Mouse (Mus musculus): ENCODE results near the gene Phf5a.
"Not testable (repeated sequence)": the region's sequence is repeated elsewhere in the genome, so short reads cannot be mapped to it uniquely, and the experiment has no call there.

The Phf5a gene

DNA sequence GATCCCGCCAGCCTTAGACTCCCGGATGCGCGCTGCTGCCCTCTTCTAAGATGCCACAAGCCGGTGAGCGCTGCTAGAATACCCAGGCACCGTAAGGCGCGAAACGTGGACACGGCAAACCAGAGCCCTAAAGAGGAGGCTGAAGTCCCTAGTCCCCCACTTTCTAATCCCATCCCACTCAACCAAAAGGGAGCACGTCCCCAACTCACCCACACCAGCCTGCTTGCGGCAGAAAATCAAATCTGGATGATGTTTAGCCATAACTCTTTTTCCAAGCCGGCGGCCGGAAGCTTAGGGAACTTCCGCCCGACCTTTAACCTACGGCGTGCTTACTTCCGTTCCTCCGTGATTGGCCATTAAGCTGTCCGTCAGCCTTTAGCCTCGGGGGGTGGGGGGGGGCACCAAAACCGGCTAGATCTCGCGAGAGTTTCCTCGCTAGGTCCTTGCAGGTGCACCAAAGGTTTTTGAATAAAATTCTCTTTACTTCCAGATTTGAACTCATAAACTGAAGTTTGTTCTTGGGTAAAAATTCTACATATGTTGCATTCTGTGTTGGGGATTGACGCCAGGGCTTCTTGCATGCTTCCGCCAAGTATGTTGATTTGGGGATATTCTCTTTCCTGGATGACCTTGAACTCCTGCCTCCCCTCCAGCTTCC is at the start of gene Phf5a:
Gene Phf5a (minus strand): TSS at position 308 of the 658 bp plus-strand sequence.
- peak; percentile 91 for DNase-seq

- no peak for DNase-seq
Measured at GRCm38 (mm10) chr15:81921255-81921654, 49.5 kb upstream of the Phf5a start.

DNA sequence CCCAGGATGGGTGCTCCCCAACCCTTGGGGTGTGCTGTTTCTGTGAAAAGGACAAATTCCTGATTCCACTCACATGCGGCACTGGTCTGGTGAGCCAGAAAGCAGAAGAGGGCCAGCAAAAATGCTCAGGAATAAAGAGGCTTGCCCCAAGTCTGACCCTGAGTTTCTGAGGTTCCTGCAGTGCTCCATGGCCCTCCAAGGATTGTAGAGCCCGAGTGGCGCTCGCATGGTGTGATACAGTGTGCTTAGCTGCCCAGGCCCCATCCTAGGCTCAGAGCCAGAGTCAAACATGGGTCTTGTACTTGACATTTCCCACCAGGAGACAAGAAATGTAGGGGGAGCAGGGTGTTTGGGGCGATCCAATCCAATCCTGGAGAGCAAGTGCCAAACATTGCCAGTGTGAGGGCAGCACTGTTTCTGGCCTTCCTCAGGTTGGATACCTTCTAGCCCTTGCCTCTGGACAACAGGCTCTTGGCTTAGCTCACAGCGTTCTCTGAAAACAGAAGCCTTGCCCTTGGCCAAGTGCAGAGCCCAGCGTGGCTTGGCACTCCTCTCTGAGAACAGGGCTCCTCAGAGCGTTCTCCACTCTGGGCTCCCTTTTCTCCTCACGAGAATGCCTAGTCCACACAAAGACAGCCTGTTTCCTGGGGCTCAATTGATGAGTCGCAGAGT is 49.0 kb upstream of the Phf5a start:
- no peak for DNase-seq

DNA sequence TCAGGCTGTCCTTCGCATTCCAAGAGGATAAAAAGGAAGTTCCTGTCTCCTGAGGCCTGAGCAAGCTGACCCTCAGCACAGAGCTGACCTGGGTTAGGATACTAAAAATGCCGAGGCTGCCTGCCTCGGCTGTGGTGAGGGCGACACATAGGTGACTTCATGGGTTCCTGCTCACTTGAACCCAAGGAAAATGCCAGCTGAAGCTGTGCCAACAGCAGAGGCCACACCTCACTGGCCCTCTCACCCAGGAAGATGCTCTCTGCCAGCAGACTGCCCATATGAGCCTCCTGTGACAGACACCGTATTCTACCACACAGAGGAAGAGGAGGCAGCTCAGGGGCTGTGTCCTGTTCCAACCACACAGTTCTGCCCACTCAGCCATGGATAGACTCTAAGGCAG is 47.4 kb upstream of the Phf5a start:
- DNase-seq, result peak; percentile 59

- peak; percentile 73 for DNase-seq
Measured at GRCm38 (mm10) chr15:81917621-81918463, 46.1 kb upstream of the Phf5a start.

DNA sequence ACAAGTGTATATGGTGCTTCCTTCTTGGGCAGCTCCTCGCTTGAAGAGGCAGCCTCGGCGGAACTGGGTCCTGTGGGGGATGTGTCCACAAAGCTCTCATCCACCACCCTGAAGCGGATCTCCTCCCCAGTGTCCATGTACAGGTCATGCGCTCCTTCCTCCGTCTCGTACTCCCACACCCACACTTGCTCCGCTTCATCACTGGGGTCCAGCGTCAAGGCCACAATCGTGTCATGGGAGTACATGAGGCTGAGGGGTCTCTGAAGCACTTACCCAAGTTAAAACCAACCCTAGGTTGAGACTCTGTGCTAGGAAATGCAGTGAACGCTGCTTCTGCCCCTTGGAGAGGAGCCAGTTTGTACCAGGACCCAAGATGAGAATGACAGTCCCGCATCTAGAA is 45.5 kb upstream of the Phf5a start:
- DNase-seq, result peak; percentile 29

- DNase-seq, result no peak
Measured at GRCm38 (mm10) chr15:81915663-81916062, 44.0 kb upstream of the Phf5a start.

- DNase-seq, result no peak
Measured at GRCm38 (mm10) chr15:81914668-81915067, 43.0 kb upstream of the Phf5a start.

DNA sequence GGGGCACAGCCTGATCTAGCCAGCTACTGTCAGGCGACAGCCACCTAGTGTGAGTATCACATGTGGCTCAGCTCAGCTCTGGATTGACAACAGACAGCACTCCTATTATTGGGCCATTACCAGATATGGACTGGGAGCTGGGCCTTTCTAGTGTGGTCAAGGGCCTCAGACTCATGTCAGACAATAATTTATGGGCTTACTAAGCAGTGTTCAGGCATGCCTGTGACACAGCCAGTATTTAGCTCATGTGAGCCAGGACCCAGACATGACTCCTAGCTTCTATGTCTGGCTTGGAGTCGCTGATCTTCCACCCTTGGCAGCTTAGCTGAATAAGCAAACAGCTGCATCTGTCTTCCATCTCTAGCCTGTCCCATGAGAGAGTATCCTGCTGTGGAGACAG is 40.8 kb upstream of the Phf5a start:
- DNase-seq, result no peak

GRCm38 (mm10) chr15:81908767-81909166 is 37.1 kb upstream of the Phf5a start:
- DNase-seq, result not testable (repeated sequence)

DNA sequence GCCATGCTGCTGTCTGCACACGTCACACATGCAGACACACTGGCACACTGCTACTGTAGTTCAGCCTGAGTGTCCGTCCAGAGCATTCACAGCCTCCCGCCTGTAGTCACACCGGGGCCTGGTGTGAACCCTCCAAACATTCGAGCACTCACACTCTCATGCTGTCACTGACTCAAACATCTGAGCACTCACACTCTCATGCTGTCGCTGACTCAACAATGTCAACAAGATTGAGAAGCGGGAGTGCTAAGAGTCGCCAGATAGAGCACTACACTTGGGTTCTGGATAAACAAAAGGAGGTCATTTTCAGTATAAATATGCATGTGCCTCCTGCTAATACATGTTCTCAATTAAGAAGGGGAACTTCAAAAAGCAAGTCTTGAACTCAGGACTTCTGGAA is 36.2 kb upstream of the Phf5a start:
- DNase-seq, result no peak

DNA sequence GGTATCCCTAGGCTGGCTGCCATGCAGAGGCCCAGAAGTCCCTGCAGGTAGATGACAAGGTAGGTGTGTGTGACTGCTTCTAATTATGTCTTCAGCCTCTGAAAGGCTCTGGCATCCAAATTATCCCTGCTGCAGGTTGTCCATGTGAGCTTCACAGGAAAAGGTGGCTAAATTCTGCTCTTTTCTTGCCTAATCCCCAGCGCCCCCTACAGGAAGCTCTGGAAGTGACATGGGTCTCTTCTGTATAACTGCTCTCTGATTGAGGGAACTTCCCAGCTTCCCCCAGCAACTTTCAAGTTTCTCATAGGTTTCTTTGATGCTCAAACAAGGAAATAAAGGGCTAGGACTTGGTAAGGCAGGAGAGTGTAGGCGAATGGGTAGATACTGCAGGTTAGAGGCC is 33.2 kb upstream of the Phf5a start:
- peak; percentile 82 for DNase-seq

DNA sequence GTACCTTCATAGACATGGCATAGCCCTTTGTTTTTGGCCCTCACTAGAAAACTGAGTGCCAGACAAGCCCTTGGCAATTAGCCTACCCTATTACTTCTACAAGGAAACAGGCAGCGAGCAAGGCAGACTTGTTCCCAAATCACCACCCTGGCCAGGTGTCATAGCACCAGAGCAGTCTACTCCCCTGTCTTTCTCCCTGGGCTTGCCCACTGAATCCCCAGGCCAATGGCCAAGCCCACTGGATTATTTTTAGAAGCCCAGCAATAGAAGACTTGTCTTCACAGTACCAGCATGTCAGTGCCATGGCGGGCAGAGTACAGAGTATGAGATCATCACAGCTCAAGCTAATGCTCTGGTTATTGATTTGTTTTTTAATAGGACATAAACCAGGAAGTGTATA is 27.0 kb upstream of the Phf5a start:
- DNase-seq, result no peak

DNA sequence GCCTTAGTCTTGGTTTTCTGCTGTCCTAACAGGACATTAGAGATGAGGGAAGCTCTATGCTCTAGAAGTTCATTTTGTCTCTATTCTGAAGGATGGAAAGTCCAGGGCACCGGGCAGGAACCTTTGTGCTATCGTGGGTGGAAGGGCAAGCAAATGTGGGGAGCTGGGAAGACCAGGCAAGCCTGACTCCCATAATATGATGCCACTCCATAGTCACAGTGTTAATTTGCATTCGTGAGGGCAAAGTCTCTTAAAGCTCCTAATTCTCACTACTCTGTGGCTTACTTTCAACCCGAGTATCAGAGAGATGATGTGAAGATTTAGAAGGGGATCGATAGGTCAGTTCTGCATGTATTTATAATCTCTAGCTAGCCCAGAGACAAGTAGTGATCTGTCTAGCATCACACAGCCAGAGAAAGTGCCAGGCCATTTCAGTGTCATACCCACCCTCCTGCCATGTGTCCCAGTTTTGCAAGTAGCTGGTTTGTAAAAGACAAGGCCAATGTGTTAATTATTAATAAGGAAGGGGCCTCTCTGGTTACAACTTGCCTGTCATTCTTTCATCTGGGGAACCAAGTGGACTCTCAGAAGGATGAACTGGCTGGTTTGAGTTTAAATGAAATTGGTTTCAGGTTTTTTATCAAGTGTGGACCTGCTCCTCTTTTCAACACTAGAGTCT is 26.0 kb upstream of the Phf5a start:
- DNase-seq, result peak; percentile 70

DNA sequence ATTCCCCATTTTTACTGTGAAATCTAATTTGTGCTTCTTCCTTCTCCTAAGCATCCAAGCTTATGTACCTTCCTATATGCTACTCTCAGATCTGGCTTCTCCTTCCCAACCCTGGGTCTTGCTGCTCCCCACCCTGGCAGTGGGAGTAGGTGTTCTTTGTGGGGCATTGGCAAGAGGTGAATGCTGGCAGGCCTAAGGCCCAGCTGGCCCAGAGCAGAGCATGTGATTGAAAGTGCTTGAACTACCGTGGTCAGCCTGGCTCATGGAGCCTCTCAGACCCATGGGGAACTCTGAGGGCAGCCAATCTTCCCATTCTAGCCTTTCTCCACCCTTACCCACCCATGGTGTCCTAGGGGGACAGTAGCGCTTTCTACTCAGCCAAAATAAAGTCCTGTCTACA is 24.7 kb upstream of the Phf5a start:
- no peak for DNase-seq

- DNase-seq, result peak; percentile 76
Measured at GRCm38 (mm10) chr15:81894002-81894401, 22.3 kb upstream of the Phf5a start.

DNA sequence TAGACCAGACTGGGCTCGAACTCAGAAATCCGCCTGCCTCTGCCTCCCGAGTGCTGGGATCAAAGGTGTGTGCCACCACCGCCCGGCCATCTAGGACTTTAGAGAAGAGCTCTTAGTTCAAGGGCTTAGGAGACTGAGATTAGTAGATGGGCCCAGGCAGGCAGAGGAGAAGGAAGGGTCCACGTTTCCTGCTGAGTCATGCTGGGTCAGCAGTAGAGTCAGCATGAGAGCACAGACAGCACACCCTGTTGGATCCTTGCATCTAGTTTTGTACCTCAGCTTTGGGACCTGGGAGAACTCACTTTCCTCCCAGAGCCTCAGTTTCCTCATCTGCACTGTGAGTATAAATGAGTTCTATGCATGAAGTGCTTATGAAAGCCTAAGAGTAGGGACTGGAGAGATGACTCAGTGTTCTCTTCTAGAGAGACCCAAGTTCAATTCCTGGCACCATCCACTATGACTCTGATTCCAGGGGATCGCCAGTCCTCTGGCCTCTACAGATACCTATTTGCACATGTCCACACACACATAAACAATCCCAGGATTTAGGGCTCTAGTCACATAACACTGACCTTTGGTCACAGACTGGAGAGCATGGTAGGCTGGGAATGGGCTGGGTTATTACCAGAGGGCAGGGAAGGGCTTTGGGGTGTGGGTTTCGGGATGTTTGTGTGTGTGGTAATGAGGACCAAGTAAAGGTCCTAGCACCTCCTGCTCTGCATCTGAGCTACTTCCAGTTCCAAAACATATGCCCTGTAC is 20.3 kb upstream of the Phf5a start:
- peak; percentile 27 for DNase-seq

GRCm38 (mm10) chr15:81891140-81891802 is 19.6 kb upstream of the Phf5a start:
- no peak for DNase-seq

DNA sequence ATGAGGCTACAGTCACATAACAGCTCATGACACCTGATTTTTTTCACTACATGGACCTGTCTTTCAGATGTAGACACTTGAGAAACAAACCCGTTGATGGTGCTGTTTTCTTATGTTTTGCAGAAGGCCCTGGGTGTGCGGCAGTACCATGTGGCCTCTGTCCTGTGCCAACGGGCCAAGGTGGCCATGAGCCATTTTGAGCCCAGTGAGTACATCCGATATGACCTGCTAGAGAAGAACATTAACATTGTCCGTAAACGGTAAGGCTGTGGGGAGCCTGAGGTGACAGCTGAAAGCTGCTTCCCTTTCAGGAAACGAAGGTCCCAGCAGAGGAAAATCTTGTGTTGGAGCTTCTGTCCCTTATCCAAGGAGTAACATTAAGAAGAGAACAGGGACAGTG is 17.5 kb upstream of the Phf5a start:
- DNase-seq, result no peak

DNA sequence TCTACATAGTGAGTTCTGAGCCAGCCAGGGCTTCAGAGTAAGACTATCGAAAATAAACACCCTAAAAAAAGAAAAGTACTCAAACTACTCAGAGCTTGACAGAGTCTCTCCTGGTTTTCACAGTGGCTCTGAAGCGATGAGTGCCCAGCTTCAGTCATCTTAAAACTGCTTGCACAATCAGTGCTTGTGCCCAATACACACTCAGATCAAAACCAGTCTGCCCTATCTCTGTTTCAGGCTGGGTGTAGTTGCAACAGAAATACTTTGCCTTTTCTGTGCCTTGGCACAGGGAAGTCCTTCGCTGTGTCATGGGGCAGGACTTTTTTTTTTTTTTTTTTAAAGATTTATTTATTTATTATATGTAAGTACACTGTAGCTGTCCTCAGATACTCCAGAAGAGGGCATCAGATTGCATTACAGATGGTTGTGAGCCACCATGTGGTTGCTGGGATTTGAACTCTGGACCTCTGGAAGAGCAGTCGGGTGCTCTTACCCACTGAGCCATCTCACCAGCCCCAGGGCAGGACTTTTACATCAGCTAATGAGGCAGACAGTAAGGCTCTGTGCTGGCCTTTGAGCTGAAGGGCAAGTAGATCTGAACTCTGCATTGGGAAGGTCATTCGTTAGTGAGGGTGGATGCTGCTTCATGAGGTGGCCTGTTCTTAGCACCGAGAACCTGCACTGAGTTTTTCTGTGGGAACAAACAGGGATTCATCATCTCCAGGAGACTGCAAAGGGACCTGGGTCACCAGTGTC is 15.3 kb upstream of the Phf5a start:
- peak; percentile 61 for DNase-seq

DNA sequence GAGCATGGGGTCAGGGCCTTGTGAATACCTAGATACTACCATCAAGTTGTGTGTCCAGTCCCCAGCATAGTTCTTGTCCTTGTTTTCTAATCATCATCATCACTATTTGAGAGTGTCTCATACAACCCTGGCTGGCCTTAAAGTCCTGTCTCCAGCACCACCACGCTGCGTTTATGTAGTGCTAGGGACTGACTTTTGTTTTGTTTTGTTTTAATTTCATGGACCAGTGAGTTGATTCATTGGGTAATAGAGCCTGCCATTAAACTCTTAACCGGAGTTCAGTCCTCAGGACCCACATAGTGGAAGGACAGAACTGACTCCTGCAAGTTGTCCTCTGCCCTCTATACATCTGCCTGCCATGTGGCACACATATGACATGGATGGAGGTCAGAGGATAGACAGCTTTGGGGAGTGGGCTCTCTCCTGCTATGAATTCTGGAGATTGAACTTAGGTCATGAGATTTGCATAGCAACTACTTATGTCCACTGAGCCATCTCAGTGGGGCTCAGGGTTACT is 13.8 kb upstream of the Phf5a start:
- DNase-seq, result peak; percentile 32

Measured in kidney, adult 9 months (tissue).